Mouse (Mus musculus) heart, postnatal 0 days (tissue): ENCODE results near the gene Tlx3.

Experiments
- CTCF ChIP-seq: IDR thresholded peaks from 2 replicates; pipeline ENCODE4 v1.5.1; 2016; ENCODE audit warnings: antibody characterized with exemption, control low read depth, low read depth
- EP300 ChIP-seq: IDR thresholded peaks from 2 replicates; pipeline ENCODE4 v1.6.1; 2016; ENCODE audit warnings: antibody characterized with exemption, low read depth

DNA sequence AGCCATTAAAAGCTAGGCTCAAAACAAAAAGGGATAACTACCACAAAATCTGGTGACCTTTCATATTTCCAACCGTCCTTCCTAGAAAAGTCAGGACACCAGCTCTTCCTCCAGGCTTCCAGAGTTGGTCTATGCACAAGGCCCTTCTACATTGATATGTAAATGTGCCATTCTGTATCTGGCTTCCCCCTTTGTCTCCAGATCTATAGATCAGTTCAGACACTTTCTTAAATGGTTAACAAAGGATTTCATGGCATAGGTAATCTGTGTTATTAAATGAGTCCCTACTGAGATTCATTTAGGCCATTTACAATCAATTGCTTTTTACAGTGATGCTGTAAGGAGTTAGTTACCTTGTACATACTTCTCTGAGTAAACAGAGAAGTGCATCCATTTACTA is 23.6 kb downstream of the Tlx3 start:
- no peak for TF ChIP-seq CTCF
- no peak for TF ChIP-seq EP300
